Mouse (Mus musculus) cerebral cortex, adult 2 months (tissue): ENCODE data around the gene Ppp1r2.

Experiments used
- WGBS: fragments of 180-500 bp; shearing (Covaris S2); methylation state at CpG from one replicate; pipeline ENCODE4 v1.1.7; 2018; 5-methylcytosine and 5-hydroxymethylcytosine counted together

Ppp1r2 gene

DNA sequence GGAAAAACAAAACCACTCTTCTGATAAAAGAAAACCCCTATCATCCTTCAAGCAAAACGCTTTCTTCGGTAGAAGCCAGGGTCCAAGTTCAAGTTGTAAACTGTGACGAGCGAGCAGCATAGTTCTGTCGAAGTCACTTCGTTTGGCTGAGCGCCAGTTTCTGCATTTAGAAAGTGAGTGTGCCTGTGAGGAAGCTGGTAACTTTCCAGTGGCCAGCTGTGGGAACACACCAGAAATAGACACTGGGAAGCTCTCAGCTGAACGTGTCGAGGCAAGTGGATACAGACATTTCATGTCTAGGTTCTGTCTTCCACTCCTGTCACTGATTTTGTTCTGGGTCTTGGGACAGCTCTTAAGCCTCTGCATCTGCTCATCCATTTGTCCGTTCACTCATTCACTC is 15.2 kb upstream of the Ppp1r2 start:
- WGBS: 18% methylated on average over 10 of the region's 10 CpGs

DNA sequence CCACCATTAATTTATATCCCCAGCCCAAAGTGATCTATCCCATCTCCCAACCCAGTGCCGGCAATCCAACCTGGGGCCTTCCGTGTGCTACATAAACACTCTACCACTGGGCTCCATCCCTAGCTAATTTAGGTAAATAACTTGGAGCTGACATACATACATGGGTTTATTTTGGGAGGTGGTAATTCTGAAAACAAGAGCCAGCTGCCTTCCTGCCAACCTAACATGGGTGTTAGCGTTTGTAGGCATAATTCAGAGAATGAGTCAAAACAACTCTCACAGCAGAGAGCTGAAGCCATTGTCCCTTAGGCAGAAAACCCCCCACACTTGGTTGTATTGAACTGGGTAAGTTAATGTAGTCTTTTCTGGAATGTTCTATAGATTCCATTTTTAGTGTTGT is 12.6 kb upstream of the Ppp1r2 start:
- 48% methylated on average over 3 of the region's 3 CpGs for WGBS

DNA sequence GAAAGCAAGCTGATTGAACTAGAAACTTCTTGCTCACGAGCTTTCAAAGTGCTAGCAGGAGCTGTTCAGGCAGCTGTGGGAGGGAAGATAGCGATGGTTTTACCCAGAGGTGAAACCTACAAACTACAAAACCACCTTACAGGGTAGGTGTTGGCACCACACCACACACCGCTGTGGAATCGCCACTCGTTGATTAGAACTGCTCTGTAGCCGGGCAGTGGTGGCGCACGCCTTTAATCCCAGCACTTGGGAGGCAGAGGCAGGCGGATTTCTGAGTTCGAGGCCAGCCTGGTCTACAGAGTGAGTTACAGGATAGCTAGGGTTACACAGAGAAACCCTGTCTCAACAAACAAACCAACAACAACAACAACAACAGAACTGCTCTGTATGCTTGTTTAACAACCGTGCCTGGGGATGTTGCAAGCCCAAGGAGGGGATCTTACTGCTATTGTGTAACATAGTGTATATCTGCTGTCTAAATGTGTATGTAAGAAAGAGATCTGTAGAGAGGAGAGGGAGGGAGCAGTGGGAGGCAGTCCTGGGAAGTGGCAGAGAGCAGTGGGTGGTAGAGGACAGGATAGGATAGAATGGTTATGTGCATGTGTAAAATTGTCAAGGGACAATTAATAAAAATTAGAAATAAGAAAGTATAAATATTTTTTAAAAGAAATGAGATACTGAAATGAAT is 11.9 kb upstream of the Ppp1r2 start:
- 85% methylated on average over 11 of the region's 11 CpGs for WGBS

DNA sequence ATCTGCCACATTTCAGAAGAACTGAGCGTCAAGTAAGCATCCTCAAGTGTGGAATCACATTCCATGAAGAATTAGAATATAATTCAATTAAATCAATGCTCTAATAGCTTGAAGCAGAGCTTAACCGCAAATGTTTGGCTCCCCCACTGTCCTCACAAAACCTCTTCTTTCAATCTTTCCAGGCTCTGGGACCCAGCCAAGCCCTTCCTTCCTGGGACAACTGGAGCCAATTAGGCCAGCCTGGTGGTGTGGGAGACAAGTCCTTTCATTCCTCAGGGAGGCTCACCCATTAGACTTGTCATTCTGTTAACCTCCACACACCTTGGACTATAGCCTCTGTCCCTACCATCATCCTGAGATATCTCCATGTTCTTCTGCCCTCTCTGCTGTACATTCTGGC is 6.9 kb upstream of the Ppp1r2 start:
- 61% methylated on average over 2 of the region's 2 CpGs for WGBS

DNA sequence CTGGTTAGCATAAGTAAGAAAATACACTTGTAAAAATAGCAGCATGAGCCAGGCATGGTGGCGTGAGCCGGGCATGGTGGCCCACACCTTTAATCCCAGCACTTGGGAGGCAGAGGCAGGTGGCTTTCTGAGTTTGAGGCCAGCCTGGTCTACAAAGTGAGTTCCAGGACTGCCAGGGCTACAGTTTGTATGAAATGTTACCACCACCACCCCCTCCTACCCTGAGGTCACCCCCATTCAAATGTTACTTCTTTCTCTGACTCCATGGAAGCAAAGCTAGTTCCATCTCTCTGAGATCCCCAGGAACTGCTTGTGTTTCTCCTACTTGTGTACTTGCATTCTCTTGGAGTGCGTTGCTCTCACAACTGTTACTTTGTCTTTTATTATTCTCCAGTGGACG is 5.1 kb upstream of the Ppp1r2 start:
- 92% methylated on average over 4 of the region's 4 CpGs for WGBS

DNA sequence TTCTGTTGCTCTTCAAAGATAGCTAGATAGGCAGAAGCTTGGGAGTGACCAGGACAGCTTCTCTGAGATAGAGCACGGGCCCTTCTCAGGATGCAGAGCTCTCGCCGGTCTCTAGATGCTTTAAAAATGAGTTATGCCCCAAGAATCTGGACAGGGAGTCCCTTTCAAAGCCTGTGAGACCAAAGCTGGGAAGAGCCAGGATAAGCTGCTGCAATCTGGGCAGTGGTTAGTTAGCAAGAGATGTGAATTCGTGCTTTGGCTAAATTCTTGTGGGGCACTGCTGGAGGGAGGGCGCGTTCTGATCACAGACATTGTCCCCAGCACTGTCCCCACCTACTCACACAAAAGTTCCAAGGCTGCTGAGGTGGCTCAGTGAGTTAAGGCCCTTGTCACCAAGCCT is 3.5 kb upstream of the Ppp1r2 start:
- WGBS: 92% methylated on average over 6 of the region's 6 CpGs

DNA sequence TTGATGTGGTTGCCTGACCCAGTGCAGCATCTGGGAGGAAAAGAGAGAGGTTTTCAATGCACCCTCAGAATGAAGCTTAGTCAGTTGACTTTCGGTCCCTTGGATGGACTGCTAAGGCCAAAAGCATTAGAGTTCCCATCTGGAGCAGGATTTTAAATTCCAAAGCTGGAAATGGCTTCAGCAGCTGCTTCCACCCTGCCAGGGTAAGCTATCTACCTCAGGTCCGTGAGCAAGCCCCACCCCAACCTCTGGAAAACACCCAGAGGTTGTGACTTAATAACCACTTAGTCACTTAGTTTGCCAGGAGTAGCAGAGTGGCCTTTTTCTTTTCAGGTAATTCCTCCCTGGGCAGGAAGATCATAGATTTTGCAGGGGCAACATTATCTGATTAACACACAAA is 3.0 kb upstream of the Ppp1r2 start:
- WGBS: 94% methylated on average over 2 of the region's 2 CpGs

DNA sequence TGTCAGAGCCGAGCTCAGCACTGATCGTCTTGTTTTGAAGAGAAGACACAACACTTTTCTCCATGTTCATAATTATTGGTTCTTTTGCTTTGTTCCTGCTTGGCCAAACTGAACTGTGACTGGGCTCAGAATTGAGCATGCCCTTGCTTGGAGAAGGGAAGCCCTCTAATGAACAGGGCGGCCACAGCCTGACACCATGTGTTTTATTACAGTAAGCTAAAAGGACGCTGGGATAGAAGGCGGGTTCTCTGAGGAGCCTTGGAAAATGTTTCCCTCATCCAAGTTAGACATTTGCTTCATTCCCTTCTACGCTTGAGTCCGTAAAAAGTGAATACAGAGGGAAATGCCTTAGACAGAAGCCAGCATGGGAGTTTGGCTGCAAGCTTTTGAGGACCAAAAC is 1.9 kb upstream of the Ppp1r2 start:
- 51% methylated on average over 7 of the region's 7 CpGs for WGBS

DNA sequence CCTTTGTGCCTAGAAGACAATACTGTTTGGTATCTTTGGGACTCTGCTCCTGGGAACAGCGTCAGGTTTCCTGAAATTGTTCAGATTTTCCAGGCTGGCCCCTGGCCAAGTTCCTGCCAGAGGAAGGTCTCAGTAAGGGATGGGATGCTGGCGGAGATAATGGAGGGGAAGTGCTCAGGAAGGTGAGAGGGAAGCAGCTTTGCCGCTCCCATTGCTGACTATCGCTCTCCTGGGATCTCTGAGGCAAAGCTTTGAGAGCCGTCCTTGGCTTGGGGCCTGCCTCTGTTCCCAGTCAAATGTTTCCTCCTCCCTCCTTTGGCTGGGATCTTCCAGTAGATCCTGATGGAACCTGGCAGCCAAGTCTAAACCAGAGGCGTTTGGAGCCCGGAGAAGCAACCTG is 1.5 kb upstream of the Ppp1r2 start:
- 29% methylated on average over 7 of the region's 7 CpGs for WGBS

DNA sequence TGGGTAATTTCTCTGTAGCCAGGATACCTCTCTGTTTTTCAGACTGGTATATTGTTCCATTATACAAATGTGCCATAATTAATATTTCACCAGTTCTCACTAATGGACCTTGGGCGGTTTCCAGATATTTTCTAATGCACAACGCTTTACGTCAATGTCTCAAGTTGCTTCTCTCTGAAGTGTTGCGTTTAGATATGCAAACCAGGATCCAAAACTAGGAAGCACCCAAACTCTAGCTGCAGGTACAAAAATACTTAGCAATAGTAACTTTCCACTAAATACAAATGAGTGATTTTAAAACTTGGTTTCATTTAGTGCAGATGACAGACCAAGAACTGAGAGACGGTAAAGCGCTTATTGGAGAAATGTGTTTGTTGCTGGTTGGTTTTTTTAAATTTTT is 993 bp downstream of the Ppp1r2 start:
- WGBS: 2% methylated on average over 6 of the region's 6 CpGs

DNA sequence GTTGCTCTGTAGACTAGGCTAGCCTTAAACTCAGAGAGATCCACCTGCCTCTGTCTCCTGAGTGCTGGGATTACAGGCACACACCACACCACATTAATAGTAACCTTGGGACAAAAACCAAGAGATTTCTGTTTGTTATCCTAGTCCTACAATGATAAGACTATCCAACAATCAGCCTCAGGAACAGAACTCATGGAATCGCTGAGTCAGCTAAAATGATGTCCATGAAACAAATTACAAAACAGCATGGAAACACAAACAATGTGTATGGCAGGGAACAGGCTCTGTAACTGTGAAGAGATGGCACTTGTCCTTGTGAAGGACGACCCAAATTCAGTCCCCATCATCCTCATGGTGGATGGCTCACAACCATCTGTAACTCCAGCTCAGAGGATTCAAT is 8.4 kb downstream of the Ppp1r2 start:
- WGBS: 89% methylated on average over 2 of the region's 2 CpGs

DNA sequence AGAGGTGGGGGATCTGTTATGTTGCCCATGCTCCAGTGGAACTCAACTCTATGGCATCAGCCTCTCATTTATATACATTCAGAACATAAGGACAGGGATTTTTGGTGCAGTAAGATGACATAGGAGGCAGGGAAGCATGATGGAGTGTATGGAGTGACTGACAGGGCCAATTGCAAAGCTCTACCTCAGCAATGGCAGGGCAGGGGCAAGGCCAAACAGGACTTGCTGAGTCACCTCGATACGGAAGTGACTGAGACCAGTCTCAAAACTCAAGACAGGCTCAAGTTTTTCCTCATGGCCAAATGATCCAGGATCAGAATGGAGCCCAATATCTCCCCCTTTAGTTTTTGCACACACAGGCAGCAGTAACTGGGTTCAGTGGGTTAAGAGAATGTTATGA is 18.9 kb downstream of the Ppp1r2 start:
- 84% methylated on average over 2 of the region's 2 CpGs for WGBS

DNA sequence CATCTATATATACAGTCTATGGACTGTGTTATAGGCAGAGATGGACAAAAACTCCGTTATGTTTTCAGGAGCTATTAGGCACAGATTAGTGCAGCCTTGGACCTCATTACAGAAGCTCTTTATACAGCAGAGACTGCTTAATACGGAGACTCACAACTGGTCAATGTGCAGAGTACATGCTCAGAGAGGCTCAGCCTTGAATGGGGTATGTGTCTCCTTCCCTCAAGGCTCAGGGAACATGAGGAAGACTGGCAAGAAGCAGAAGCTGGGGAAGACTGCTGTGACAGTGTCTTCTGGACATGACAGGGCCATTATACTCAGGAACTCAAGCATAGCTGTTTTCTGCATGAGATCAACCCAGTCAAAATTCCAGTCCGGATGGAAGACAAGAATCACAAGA is 19.4 kb downstream of the Ppp1r2 start:
- 57% methylated on average over 3 of the region's 3 CpGs for WGBS

DNA sequence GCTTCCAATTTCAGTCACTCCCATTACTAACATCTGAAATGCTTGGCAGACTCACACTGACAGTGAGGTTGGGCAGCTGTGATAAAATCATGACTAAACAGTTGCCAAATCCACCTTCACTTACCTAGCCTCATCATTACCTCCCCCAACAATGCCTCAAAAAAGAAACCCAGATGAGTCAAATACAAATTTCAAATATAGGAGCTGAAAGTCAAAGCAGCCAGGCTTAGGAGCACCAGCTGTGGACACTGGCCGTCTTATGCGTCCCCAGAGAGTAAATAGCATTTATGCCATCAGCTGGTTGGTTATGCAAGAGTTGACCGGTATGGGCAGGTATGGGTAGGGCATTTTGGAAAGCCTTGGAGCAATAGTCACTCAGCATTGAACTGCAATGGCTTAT is 25.7 kb downstream of the Ppp1r2 start:
- 60% methylated on average over 3 of the region's 3 CpGs for WGBS

DNA sequence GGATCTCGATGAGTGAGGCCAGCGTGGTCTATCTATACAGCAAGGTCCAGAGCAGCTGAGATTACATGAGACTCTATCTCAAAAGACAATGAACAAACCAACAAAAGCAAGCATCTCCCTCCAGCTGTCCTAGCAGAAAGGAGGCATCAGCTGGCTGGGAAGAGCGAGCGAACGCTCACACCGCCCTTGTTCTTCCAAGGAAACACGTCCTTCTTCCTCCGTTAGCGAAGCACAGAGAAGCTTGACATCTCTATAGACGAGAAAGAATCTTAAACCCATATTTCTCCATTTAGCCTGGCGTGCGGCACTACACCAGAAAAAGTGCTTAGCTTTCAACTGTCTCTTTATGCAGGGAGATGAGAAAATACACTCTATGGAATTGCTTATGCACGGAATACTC is 26.4 kb downstream of the Ppp1r2 start:
- WGBS: 40% methylated on average over 13 of the region's 13 CpGs

DNA sequence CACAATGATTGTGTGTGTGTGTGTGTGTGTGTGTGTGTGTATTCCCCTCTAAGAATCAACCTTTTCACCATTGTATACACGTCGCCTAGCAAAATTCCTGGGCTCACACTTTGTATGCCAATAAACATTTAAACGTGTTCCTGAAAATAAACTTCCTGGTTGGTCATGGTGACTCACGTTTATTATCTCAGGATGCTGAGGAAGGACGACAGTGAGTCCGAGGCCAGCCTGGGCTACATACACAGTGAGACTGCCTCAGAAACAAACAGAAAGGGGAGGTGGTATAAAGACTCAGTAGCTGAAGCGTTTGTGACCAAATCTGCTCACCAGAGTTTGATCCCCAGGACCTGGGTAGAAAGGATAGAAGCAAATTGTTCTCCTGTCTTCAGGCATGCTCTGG is 27.6 kb downstream of the Ppp1r2 start:
- 66% methylated on average over 7 of the region's 7 CpGs for WGBS

DNA sequence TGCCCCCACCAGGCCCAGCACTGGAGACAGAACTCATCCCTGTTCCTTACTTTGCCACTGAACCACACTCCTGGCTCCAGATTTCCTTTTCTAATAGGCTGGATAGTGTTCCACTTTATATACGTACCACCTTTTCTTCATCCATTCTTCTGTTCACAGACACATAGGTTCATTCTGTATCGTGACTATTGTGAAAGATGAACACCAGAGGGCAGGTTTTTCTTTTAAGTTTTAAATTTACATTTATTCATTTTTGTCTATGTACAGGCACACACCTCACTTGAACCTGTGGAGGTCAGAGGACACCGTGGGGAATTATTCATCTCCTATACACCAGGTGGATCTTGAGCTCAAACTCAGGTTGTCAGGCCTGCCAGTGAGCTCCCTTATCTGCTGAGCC is 31.0 kb downstream of the Ppp1r2 start:
- WGBS: 68% methylated on average over 3 of the region's 3 CpGs

DNA sequence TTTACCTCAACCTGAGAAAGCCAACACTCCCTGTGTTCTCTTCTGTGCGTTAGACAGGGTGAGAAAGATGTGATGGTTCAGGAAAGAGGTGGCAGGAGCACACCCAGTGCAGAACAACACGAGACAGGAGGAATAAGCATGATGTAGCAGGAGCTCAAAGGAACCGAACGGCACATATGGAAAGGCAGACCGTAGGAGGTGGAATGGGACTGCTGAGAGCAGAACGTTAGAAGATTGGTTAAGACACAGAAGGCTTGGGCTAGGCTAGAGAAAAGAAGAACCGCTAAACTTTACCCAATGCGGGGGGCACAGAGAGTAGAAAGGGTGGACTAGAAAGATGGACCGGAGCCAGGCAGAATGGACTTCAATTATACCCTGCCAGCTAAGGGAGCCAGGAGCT is 33.6 kb downstream of the Ppp1r2 start:
- WGBS: 52% methylated on average over 9 of the region's 9 CpGs

DNA sequence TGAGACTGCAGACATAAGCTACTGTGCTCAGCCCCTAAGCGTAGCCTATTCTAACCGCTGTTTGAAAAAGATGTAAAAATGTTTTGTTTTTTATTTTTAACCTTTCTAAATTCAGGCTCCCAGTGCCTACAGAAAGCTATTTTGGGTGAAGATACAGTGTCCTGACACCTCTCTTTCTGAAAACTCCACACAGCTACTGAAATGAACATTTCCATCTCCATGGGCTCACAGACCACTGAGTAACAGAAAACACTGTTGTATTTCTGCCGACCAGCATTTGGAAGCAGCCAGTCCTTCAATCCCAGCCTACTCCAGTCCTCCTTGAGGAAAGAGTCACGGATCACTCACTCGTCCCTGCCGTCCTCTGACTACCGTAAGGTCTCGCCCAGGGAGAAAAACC is 34.5 kb downstream of the Ppp1r2 start:
- 48% methylated on average over 8 of the region's 8 CpGs for WGBS

DNA sequence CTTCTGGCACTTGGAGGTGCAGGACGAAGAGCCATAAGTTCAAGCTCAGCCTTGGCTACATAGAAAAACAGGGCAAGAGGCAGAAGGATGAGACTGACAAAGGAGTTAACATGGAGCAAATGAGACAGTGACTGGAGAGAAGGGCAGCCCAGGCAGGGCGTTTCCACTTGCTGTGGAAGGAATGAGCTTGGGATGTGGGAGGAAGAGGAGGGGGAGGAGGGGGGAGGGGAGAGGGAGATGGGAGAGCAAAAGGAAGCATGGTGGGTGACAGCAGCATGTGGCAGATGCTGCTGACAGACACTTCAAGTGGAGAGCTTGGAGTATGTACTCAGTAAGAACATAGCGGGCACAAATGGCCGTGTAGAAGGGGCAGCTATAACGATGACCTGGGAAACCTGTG is 36.8 kb downstream of the Ppp1r2 start:
- 59% methylated on average over 5 of the region's 5 CpGs for WGBS

DNA sequence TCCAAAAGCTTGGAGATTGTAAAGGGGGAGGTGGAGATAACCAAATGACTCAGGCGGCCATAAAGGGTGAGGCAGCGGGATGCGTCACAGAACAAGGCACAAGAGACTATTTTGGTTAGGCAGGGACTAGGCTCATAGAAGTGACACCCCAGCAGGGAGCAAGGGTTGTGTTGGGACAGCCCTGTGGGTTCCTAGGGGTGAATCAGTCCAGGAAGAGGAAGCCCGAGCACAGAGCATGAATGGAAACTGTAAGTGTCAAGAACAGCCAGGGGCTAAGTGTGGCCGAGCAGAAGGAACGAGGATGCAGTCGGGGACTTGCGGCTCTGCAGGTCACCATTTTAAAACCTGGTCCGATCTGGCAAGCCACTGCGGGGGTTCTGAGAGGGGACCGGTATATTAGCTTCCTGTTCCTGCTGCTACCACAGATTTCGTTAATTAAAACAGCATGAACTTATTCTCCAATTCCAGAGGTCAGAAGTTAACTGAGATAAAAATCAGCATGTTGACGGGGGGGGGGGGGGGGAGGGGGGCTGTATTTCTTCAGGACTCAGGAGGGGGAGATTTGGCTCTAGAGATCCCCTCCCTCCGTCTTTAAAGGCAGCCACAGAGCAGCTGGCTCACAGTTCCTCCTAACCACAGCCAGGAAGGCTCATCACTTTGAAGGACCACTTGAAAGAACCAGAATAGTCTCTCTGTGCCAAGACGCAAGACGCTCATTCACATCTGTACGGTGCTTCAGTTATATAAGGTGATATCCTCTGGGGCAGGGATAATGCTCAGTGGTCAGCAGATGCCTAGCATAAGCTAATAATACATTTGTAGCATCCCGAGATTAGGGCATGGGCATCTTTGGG is 39.4 kb downstream of the Ppp1r2 start:
- 53% methylated on average over 18 of the region's 18 CpGs for WGBS

DNA sequence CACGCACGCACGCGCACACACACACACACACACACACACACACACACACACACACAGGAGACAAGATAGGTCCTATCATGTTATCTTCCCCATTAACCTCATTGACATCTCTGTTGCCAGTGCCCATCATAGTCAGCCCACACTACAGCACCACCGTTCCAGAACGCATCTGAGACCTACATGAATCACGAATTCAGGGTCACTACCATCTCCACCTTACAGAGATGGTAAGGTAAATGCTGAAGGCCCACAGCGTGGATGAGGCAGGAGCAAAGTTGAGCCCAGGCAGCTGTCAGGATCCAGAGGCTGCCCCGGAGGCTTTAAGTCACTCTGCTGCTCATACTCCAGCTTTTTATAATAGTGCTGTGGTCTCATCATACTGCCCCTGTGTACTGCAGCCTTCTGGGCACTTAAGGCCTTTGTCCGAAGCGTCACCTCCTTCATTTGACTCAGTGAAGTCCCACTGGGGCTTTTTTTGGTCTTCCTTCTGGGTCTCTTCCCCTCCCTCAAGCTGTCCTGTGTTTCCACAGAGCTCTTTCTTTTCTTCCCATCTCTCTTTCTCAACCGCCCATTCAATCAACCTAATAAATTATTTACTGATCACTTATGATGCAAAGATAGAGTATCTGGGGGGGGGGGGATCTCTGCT is 40.1 kb downstream of the Ppp1r2 start:
- 83% methylated on average over 12 of the region's 12 CpGs for WGBS

DNA sequence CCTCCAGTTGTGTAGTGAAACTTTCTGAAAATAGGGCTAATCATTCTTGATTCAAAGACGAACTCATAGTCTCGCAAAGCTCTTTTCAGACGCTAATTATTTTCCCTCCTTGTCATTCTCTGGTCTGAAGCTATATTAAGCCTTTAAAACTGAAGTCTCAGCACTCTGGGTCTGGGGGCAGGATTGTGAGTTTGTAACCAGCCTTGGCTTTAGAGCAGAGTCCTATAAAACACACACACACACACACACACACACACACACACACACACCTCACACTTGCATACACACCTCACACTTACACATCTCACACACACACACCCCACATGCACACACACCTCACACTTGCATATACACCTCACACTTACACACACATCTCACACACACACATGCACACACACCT is 40.7 kb downstream of the Ppp1r2 start:
- WGBS: 14% methylated on average over 3 of the region's 3 CpGs
